Mouse (Mus musculus) CH12.LX (cell line): Measurements from ENCODE around the gene Sorbs2. TPM values are rescaled to one million over a fixed set of nuclear protein-coding genes. Genes with fewer than 3 reads are reported as not detected.

Experiments used
- DNase-seq: peaks from one replicate; pipeline ENCODE4 v3.0.0-alpha.2; 2013; ENCODE audit errors: extremely low read depth
- H3K27ac ChIP-seq: 2 replicates; pipeline ENCODE4 v1.5.1; 2012; ENCODE audit warnings: low read depth, mild to moderate bottlenecking, control low read depth, moderate library complexity; ENCODE audit not compliant: insufficient read depth
- H3K27me3 ChIP-seq: replicated peaks from 2 replicates; pipeline ENCODE3; 2012; ENCODE audit warnings: inconsistent platforms
- H3K36me3 ChIP-seq, 2 experiments: replicated peaks in 1 of 2; 2 replicates each; pipeline versions ENCODE3 to v1.6.1; 2012; ENCODE audit warnings: inconsistent platforms in 1 of 2, low read length in 1 of 2, mild to moderate bottlenecking in 1 of 2, mixed read lengths in 1 of 2, moderate library complexity in 1 of 2; ENCODE audit not compliant: control insufficient read depth in 1 of 2, insufficient read depth in 1 of 2
- H3K4me1 ChIP-seq, 2 experiments: 2 replicates each; pipeline ENCODE4 v1.6.1; 2012; ENCODE audit warnings: inconsistent platforms in 1 of 2, moderate library complexity in 1 of 2; ENCODE audit not compliant: insufficient read depth in 2 of 2, control insufficient read depth in 1 of 2
- H3K4me2 ChIP-seq: 2 replicates; pipeline ENCODE4 v1.6.1; 2012; ENCODE audit warnings: low read depth, mild to moderate bottlenecking, control low read depth; ENCODE audit not compliant: poor library complexity, insufficient read depth, severe bottlenecking
- H3K4me3 ChIP-seq, 3 experiments: fragments of 150-350 bp in 1 of 3; sonication (generic) in 1 of 3; replicated peaks in 1 of 3; 2 replicates each; pipeline versions ENCODE3 to v1.5.1; 2011 to 2012; ENCODE audit warnings: low read depth in 2 of 3, low read length in 2 of 3, mild to moderate bottlenecking in 2 of 3, moderate library complexity in 2 of 3, control low read depth in 1 of 3, improper control_type of control experiment in 1 of 3, inconsistent platforms in 1 of 3, mixed read lengths in 1 of 3; ENCODE audit not compliant: poor library complexity in 1 of 3
- H3K79me2 ChIP-seq: replicated peaks from 2 replicates; pipeline ENCODE4 v1.6.1; 2012; ENCODE audit warnings: mild to moderate bottlenecking, moderate library complexity; ENCODE audit not compliant: control insufficient read depth, poor library complexity, insufficient read depth, severe bottlenecking; ENCODE audit errors: extremely low read depth
- H3K9ac ChIP-seq: 2 replicates; pipeline ENCODE4 v1.6.1; 2012; ENCODE audit warnings: low read depth, mild to moderate bottlenecking, control low read depth, moderate library complexity; ENCODE audit not compliant: insufficient read depth
- H3K9me3 ChIP-seq: replicated peaks from 2 replicates; pipeline ENCODE3; 2012; ENCODE audit warnings: low read length, inconsistent platforms, mixed read lengths
- CHD1 ChIP-seq: IDR thresholded peaks from 2 replicates; pipeline ENCODE4 v1.6.1; 2012; ENCODE audit warnings: low read depth, low read length, improper control_type of control experiment, inconsistent platforms
- E2F4 ChIP-seq: IDR thresholded peaks from 2 replicates; pipeline ENCODE4 v1.6.1; 2011; ENCODE audit warnings: low read depth, low read length, improper control_type of control experiment; ENCODE audit not compliant: insufficient replicate concordance
- ELF1 ChIP-seq: IDR thresholded peaks from 2 replicates; pipeline ENCODE4 v1.6.1; 2014; ENCODE audit warnings: low read depth, mild to moderate bottlenecking, inconsistent platforms, low read length, improper control_type of control experiment
- EP300 ChIP-seq: IDR thresholded peaks from 2 replicates; pipeline ENCODE4 v1.6.1; 2011; ENCODE audit warnings: low read length, improper control_type of control experiment
- GABPA ChIP-seq: IDR thresholded peaks from 2 replicates; pipeline ENCODE4 v1.6.1; 2012; ENCODE audit warnings: low read depth, low read length, improper control_type of control experiment, inconsistent platforms; ENCODE audit not compliant: insufficient replicate concordance
- HCFC1 ChIP-seq: IDR thresholded peaks from 2 replicates; pipeline ENCODE4 v1.6.1; 2012; ENCODE audit warnings: low read depth, mild to moderate bottlenecking, inconsistent platforms, low read length, improper control_type of control experiment
- JUN ChIP-seq: IDR thresholded peaks from 2 replicates; pipeline ENCODE4 v1.6.1; 2011; ENCODE audit warnings: low read depth, mild to moderate bottlenecking, low read length, improper control_type of control experiment, moderate library complexity; ENCODE audit not compliant: insufficient read depth
- JUND ChIP-seq: conservative IDR thresholded peaks from 2 replicates; pipeline ENCODE4 v1.6.1; 2011; ENCODE audit warnings: low read depth, low read length, improper control_type of control experiment
- MAFK ChIP-seq: IDR thresholded peaks from 2 replicates; pipeline ENCODE4 v1.6.1; 2011; ENCODE audit warnings: low read length, improper control_type of control experiment; ENCODE audit not compliant: insufficient replicate concordance
- MAX ChIP-seq: IDR thresholded peaks from 2 replicates; pipeline ENCODE4 v1.6.1; 2011; ENCODE audit warnings: low read length, improper control_type of control experiment
- MAZ ChIP-seq: IDR thresholded peaks from 2 replicates; pipeline ENCODE4 v1.6.1; 2012; ENCODE audit warnings: low read depth, mild to moderate bottlenecking, inconsistent platforms, low read length, improper control_type of control experiment, moderate library complexity
- MEF2A ChIP-seq: IDR thresholded peaks from 2 replicates; pipeline ENCODE4 v1.6.1; 2014; ENCODE audit warnings: low read depth, mild to moderate bottlenecking, inconsistent platforms, low read length, improper control_type of control experiment, borderline replicate concordance
- MXI1 ChIP-seq: IDR thresholded peaks from 2 replicates; pipeline ENCODE4 v1.6.1; 2011; ENCODE audit warnings: mild to moderate bottlenecking, low read depth, low read length, improper control_type of control experiment
- NELFE ChIP-seq: IDR thresholded peaks from 2 replicates; pipeline ENCODE4 v1.6.1; 2011; ENCODE audit warnings: low read depth, low read length, improper control_type of control experiment
- POLR2A ChIP-seq: IDR thresholded peaks from 2 replicates; pipeline ENCODE4 v1.6.1; 2011; ENCODE audit warnings: low read depth, mild to moderate bottlenecking, improper control_type of control experiment, low read length
- RAD21 ChIP-seq: IDR thresholded peaks from 2 replicates; pipeline ENCODE4 v1.6.1; 2011; ENCODE audit warnings: low read depth, mild to moderate bottlenecking, low read length, improper control_type of control experiment, moderate library complexity
- TBP ChIP-seq: conservative IDR thresholded peaks from 2 replicates; pipeline ENCODE4 v1.6.1; 2011; ENCODE audit warnings: low read depth, low read length, improper control_type of control experiment
- UBTF ChIP-seq: IDR thresholded peaks from 2 replicates; pipeline ENCODE4 v1.6.1; 2012; ENCODE audit warnings: low read depth, mild to moderate bottlenecking, inconsistent platforms, low read length, improper control_type of control experiment, moderate library complexity
- USF1 ChIP-seq: IDR thresholded peaks from 2 replicates; pipeline ENCODE4 v1.6.1; 2014; ENCODE audit warnings: low read depth, mild to moderate bottlenecking, inconsistent platforms, low read length, improper control_type of control experiment
- ZKSCAN1 ChIP-seq: IDR thresholded peaks from 2 replicates; pipeline ENCODE4 v1.6.1; 2012; ENCODE audit warnings: low read depth, inconsistent platforms, low read length, improper control_type of control experiment, borderline replicate concordance
- ZMIZ1 ChIP-seq: IDR thresholded peaks from 2 replicates; pipeline ENCODE4 v1.6.1; 2012; ENCODE audit warnings: low read depth, mild to moderate bottlenecking, inconsistent platforms, low read length, improper control_type of control experiment
- dilution Hi-C: fragments of 300-500 bp; cut with MboI; formaldehyde crosslinking; loops from 2 replicates; pipeline ENCODE4 v1.14.3; 2020; ENCODE audit warnings: low sequenced_read_pairs; ENCODE audit not compliant: extremely low pct_unique_long_range_greater_than_20kb, extremely low pct_ligation_motif_present
- in situ Hi-C: fragments of 300-500 bp; cut with MboI; formaldehyde crosslinking; loops from 3 replicates; pipeline ENCODE4 v1.14.3; 2019; ENCODE audit warnings: low sequenced_read_pairs, low pct_ligation_motif_present, low pct_unique_long_range_greater_than_20kb, mixed read lengths
- polyA plus RNA-seq: library from polyadenylated mRNA; unstranded; fragments of >175 nt; gene quantifications from 2 replicates; pipeline ENCODE4 v1.2.1, GENCODE M21; 2012; ENCODE audit warnings: low read depth; ENCODE audit not compliant: insufficient read length
- total RNA-seq, 2 experiments: library from RNA; depleted of rRNA; stranded (reverse); fragments of 300-350 nt in 1 of 2; fragments of >200 nt in 1 of 2; gene quantifications; 2 replicates each; pipeline ENCODE4 v1.2.3; 2012 to 2014

Gene Sorbs2
- total and polyA plus RNA-seq, 3 experiments = not detected

DNA sequence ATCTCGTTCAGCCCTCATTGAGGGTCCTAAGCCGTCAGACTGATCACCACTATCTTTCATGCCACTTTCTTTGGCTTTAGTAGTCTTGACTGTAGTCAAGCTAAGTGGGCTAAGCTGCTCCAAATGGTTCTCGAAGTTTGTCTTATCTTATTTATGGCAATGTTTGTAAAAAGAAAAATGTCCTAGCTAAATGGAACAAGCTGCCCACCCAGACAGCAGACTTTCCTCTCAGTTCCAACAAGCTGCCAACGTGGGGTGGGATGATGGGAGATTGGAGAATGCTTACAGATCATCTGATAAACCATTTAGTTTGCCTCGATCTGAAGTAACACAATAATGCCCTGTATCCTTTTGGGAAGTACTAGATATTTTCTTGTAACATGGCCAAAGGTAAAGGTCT lies 223.2 kb downstream of the Sorbs2 start:
- Histone ChIP-seq H3K4me1 (no peaks in the 10 kb centered on the region), H3K4me2 (no peak overlapping the region), H3K36me3 (no peaks in the 10 kb centered on the region), H3K9ac (no peak overlapping the region), H3K79me2 (no peaks in the 10 kb centered on the region), H3K27me3 (no peaks in the 10 kb centered on the region), H3K4me3 (no peak overlapping the region), H3K27ac (no peak overlapping the region), H3K9me3 (no peaks in the 10 kb centered on the region)
- DNase-seq = no peak
- dilution Hi-C loops = no loop called here
- no peak for TF ChIP-seq ZMIZ1
- no peak for TF ChIP-seq CHD1
- no peak for TF ChIP-seq RAD21
- TF ChIP-seq MAZ = no peak
- TF ChIP-seq MEF2A = no peak
- TF ChIP-seq ELF1 = no peak
- no peak for TF ChIP-seq NELFE
- no peak for TF ChIP-seq HCFC1
- no peak for TF ChIP-seq MAX
- no peak for TF ChIP-seq MXI1
- in situ Hi-C loops = no loop called here

DNA sequence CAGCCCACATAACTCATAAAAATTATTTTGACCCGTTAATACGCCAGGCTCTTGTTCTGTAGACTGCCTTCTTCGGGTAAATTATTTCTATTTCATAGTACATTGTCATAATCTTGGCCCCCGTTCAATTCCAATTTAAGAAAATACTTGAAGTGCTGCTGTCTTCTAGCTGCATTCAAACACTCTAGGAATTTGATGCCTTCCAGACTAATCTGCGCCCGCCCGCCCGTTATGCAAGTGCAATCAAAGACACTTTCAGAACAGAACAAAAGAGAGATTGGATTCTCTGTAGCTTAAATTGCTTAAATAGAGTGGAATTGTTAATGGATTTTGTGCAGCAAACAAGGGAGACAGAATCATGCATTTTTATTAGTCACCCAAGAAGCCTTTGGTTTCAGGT lies 226.5 kb downstream of the Sorbs2 start:
- H3K27me3 ChIP-seq = no peaks in the 10 kb centered on the region
- H3K9me3 ChIP-seq = no peaks in the 10 kb centered on the region
- no peak overlapping the region for H3K4me2 ChIP-seq
- no peaks in the 10 kb centered on the region for H3K36me3 ChIP-seq
- no peaks in the 10 kb centered on the region for H3K4me1 ChIP-seq
- H3K79me2 ChIP-seq = no peaks in the 10 kb centered on the region
- TF ChIP-seq MAFK (no peak), GABPA (no peak), USF1 (no peak), UBTF (no peak)
- H3K27ac ChIP-seq = no peak overlapping the region
- no peak overlapping the region for H3K4me3 ChIP-seq
- dilution Hi-C loops (no loop called here), in situ Hi-C loops (no loop called here)
- no peak overlapping the region for H3K9ac ChIP-seq
- DNase-seq = no peak

DNA sequence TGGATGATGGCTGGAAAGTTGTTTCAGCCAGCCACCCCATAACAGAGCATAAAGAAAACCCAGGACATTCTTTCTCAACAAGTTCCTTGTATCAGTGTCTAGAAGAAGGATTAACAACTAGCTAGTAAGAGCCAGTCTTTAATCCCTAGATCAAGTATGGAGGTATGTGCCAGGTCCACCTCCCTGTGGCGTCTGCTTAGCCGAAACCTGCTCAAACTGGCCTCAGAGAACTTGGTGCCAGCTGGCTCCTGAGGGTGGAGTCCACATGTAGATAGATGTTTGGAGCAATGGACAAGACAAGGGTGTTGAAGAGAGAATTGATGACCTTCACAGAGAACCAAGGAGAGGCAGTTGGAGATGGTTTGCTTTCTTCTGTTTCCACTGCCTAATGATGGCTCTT lies 229.7 kb downstream of the Sorbs2 start:
- TF ChIP-seq JUND (no peak), EP300 (no peak), GABPA (no peak), E2F4 (no peak), TBP (no peak), CHD1 (no peak), NELFE (no peak), ZKSCAN1 (no peak), MAX (no peak), POLR2A (no peak), ELF1 (no peak), JUN (no peak)
- in situ Hi-C loops = no loop called here
- no peaks in the 10 kb centered on the region for H3K79me2 ChIP-seq

More for the DNA sequence above, 229.7 kb downstream of the Sorbs2 start:
- Histone ChIP-seq H3K27me3 (no peaks in the 10 kb centered on the region), H3K4me3 (no peak overlapping the region), H3K9ac (no peak overlapping the region), H3K9me3 (no peaks in the 10 kb centered on the region), H3K4me1 (peaks cover 0 to 3% of the 10 kb centered on the region in 2 experiments; a peak in 1 of 4 replicates), H3K27ac (no peak overlapping the region), H3K36me3 (no peaks in the 10 kb centered on the region), H3K4me2 (no peak overlapping the region)
- DNase-seq = no peak
- dilution Hi-C loops = no loop called here
